Mouse (Mus musculus) kidney, adult 11 months (tissue): ENCODE data around the gene Tnfrsf18.
A peak's percentile ranks its signal among the peaks of the same experiment; 100 is the strongest.

Source experiments
- DNase-seq: peaks from one replicate; pipeline ENCODE4 v3.0.0; 2022

The Tnfrsf18 gene

DNA sequence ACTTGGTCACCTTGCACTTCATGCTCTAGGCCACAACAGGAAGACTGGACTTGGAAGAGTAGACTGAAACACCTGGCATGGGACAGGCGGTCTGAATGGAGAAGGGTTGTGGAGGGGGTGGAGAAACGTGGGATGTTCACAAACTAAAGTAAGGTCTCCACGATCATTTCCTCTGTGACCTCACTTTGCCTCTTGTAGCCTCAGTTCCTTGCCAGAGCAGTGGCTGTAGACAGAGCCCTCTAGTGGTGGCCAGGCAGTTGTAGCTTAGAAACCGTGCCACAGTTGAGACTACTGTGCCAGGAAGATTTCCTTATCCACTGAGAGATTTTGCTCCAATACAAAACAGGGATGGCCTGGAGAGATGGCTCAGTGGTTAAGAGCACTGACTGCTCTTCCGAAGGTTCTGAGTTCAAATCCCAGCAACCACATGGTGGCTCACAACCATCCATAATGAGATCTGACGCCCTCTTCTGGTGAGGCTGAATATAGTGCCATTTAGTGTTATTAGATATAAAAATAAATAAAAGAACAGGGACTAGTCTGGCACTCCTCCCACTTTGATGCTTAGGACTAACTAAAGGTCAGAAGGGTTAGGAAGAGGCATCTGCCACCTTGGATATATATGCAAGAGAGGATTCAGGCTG is 7.6 kb downstream of the Tnfrsf18 start:
- DNase-seq = no peak

DNA sequence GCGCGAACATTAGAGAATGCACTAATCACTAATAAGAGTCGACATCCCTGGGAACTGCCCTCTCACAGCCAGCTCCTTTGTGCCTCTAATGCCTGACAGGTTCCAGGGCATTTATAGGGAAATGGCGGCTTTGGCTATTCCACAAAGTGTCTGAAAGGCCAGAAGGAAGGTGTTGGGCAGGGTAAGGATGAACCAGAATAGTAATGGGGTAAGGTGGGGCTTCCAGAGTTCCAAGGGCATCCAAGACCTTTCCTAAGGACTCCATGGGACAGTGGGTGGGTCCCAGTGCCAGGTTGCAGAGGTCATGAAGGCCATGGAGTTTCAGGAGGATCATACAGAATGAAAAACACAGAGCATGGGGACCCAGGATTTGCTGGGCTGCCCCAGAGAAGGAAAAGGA is 8.3 kb downstream of the Tnfrsf18 start:
- DNase-seq = no peak

GRCm38 (mm10) chr4:156034901-156035300 is 8.9 kb downstream of the Tnfrsf18 start:
- no peak for DNase-seq

DNA sequence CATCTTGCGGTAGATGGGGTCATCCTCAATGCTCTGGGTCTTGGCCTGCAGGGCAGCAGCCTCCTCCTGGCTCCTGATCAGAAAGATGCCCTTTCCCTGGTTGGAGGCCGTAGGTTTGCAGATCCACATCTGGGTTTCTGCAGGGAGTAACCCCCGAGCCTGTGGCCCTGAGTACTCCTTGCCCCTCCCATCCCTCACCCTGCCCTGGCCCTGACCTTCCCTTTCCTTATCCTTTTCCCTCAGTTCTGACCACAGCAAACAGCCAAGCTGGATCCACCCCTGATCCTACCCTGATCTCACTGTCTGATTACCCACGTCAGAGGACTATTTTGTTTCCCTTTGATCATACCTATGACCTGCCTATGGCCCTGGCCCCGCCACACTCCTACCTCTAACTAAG is 18.8 kb downstream of the Tnfrsf18 start:
- no peak for DNase-seq

- no peak for DNase-seq
These were observed 23.8 kb downstream of the Tnfrsf18 start for GRCm38 (mm10) chr4:156049779-156050178.

- no peak for DNase-seq
These were observed 24.5 kb downstream of the Tnfrsf18 start for GRCm38 (mm10) chr4:156050391-156050980.

DNA sequence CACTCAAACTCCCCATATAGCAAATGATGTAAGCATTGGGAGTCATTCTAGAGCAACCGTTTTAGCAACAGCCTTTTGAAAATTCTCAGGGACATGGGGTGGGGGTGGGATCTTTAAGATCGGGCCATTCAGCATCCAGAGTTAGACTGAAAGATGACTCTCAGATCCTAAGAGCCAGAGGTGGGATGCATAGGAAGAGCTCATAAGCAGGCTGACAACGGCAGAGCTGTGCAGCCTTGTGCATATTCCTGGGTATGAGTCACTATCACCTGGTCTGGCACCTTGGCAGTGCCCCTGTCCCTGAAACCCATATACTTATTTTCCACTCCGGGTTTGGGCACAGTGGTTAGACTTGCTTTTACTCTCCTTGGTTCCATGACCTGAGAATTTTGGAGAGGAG is 27.1 kb downstream of the Tnfrsf18 start:
- no peak for DNase-seq

- no peak for DNase-seq
These were observed 28.2 kb downstream of the Tnfrsf18 start for GRCm38 (mm10) chr4:156054130-156054529.

DNA sequence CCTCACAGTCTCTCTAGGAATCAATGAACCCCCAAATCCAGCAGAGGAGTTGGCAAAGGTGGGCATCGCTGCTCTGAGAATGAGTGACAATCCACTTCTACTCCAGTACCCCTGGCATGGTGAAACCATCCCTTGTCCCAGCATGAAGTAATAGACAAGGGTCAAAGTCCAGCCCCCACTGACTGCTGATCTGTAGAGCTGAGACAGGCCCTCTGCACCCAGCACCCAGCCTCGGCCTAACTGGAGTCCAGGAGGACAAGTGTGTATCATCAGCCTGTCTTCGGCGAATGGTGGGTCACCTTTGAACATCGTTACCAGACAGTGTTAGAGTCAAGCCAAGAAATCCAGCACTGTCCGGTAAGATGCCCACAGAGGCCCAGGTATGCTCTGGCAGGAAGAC is 28.6 kb downstream of the Tnfrsf18 start:
- peak; percentile 80 for DNase-seq

DNA sequence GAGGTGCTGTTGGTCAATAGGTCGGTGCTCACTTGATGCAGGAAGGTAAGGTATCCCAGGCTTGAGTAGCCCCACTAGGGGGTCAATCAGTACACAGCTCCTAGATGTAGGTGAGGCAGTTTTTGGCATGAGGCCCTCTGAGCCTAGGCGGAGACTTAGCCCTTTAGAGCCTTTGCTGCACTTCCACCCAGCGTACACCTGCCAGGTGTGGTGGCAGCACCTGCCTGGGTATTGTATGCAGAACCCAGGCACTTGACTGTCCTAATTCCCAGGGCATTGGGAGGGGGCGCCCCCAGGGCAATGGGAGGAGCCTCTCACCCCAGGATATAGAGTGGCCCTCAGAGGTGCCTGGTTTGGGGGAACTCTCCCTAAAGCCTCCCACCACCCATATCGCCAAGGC is 29.2 kb downstream of the Tnfrsf18 start:
- DNase-seq = no peak

- DNase-seq = no peak
These were observed 31.7 kb downstream of the Tnfrsf18 start for GRCm38 (mm10) chr4:156057702-156058101.

- no peak for DNase-seq
These were observed 32.9 kb downstream of the Tnfrsf18 start for GRCm38 (mm10) chr4:156058826-156059225.

- DNase-seq = peak; percentile 77
These were observed 33.3 kb downstream of the Tnfrsf18 start, which contains the start of gene Ttll10 for GRCm38 (mm10) chr4:156059261-156059660. TSS of gene Ttll10 (minus strand) at chr4:156059414.

DNA sequence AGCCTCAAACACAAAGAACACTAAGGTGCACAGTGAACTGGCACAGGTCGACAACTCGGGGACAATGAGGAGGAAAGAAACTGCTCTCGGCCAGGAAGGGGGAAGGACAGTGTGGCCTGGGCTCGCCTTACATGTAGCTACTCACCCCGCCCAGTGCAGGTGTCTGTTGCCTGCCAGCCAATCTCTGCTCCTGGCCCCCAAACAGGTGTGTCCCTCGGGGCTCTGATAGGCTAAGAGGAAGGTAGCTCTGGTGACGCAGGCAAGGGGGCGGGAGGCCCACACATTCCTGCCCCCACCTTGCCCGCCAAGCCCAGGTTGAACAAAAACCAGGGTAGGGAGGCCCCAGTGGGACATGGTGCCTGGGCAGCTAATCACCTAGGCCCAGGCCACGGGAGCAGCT is 33.7 kb downstream of the Tnfrsf18 start:
- DNase-seq = peak; percentile 98

DNA sequence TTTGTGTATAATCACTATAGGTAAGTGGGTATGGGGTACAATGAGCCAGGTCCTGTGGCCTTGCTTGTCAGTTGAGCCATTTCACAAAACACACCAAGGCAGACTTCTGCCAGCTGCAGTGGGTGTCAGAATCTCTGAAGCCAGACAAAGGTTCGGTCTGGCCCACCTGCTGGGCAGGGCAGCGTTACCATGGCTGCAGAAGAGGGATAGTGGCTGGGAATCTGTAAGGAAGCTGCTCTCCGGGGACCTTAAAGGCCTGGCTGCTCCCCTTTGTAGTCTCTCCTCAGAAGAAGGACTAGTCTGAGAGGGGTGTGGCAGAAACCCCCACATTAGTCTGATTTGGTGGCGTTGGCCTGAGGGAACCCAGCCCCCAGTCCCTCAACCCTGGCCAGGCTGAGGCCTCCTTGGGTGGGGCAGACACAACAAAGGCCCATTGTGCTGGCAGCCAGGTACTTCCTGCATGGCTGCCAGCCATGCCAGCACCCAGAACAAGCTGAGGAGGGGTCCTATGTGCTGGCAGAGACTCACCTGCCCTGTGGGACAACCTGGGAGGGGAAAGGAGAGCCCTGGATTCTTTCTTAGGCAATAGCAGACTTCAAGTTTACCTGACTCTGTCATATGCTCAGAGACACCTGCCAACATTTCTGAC is 38.0 kb downstream of the Tnfrsf18 start:
- DNase-seq = no peak

DNA sequence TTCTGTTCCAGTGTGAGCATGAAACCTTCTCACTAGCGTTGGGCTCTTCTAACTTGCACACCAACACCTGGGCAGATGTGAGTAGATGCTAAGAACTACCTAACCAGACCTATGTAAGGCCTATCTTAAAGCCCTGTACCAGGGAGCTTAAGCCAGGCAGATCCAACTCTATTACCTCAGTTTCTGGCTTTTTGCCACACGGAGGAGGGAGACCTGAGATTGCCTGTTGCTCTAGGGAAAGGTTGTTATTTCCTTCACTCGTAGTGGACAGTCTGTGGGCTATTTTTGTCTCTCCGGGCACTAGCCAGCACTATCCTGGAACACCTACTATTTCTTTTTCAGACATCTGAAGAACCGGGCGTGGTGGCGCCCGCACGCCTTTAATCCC is 38.5 kb downstream of the Tnfrsf18 start:
- DNase-seq = no peak

DNA sequence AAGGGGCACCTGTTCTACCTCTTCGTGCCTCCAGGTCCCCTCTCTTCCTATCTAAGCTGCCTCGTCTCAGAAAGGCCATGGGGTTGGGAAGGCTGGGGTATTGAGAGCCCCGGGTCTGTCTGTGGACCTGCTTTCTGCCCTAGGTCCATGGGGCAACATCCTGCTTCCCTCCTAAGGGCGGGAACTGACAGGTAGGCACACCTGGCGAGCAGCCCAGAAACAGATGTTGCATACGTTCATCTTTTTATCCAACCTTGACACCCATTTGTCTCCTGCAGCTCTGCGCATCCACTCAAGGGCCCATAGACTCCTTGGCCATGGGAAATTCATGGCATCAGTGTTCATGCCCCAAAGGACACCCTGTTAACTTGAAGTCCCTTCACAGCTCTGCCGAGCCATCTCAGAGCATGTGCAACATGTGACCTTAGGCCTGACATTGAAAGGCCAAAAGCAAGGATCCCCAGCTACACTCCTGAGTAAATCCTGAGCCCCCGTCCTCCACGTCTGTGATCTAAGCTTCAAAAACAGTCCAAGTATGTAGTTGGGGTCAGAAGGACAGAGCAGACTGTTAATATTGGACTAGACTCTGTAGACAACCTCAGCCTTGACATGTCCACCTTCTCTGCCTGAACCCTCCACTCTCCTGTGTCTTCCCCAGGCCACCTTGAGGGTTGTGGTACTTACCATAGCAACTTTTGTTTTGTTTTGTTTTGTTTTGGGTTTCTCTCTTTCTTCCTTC is 39.4 kb downstream of the Tnfrsf18 start:
- peak; percentile 57 for DNase-seq

DNA sequence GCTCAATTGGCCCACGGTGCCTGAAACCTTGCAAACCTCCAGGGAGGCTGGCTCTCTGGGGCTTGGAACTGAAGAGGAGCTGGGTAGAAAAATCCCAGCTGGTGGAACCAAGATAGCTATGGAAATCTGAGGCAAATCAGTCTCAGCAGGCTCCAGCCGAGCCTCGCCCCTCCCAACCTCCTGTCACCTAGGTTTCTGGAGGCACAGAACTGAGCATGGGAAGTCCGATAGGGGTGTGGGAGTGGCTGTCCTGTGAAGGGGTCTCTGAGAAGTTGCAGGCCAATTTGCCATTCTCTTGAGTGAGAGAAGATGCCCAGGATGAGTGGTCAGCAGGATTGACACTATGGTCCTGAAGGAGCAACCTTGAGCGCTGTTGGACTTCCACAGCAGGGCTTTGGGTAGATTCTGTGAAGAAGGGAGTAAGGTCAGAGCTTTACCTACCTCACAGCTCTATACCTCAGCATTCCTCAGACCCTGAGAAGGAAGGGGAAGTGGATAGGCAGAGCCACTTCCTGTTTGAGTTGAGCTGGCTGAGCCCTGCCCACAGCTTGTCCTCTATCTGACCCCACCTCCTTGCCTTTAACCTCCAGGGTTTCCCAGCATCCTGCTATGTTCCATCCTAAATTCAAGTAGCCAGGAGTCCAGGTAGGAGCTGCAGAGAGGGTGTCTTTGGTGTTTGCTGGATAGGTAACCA is 41.4 kb downstream of the Tnfrsf18 start:
- no peak for DNase-seq

GRCm38 (mm10) chr4:156069701-156070100 is 43.7 kb downstream of the Tnfrsf18 start:
- no peak for DNase-seq

- DNase-seq = no peak
These were observed 44.3 kb downstream of the Tnfrsf18 start for GRCm38 (mm10) chr4:156070276-156070675.

DNA sequence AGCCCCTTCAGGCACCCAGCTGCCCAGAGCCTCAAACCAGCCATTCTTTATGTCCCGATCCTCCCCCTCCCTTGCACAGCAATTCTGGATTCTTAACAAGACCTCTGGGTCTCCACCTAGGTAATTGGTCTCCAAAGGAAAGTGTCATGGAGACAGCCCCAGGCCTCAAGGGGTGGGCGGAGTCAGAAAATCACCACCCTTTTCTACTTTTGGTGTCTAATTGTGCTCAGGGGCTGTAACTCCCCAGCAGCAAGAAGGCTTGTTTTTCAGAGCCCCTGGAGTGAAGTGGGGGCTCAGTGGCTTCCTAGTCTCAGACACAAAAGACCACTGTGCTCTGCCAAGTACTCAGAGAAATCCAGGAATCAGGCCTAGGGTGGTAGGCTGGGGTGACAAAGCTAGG is 44.8 kb downstream of the Tnfrsf18 start:
- no peak for DNase-seq

DNA sequence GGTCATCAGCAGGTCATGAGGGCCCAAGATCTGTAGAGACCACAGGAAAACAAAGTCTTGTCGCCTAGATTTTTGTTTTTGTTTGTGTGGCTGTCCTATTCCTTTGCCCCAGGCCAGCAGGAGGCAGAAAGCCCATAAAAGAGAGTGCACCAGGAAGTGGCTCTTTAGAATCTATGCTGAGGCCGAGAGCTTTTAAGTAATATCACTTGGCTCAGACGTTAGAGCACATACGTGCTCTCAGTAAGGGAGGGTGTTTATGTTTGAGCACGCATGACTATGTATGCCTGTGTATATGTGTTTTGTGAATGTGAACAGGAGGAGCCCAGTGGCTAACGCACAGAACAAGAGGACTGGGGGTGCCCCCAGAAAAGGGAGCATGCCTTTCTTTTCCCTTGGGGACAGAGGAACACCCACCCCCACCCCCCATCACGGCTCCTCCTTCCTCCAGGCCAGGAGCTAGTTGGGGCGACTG is 51.0 kb downstream of the Tnfrsf18 start:
- DNase-seq = no peak
